Mouse (Mus musculus) intestine, embryonic 15.5 days (tissue): Measurements from ENCODE around the gene Cuzd1. TPM values are rescaled to one million over a fixed set of nuclear protein-coding genes. Genes with fewer than 3 reads are reported as not detected.

Experiments
- polyA plus RNA-seq: library from polyadenylated mRNA; unstranded; fragments of >200 nt; fragmentation: Nextera tagmentation; extraction: Ambion mirVana; gene quantifications from 2 replicates; pipeline ENCODE4 v1.2.1, GENCODE M21; 2015

The Cuzd1 gene
- polyA plus RNA-seq, 1 experiment from 2014 or later, result 0.26 TPM

Other genes starting within 250 kb of the Cuzd1 start
- not detected in 2 replicates for gene 4933402N03Rik, start 176.0 kb downstream of the Cuzd1 start, polyA plus RNA-seq
- gene 5430419D17Rik, start 147.9 kb downstream of the Cuzd1 start, polyA plus RNA-seq, result 0.03 and 0.04 TPM in 2 replicates
- gene Fam24b, start 7.2 kb upstream of the Cuzd1 start, polyA plus RNA-seq, result not detected in 2 replicates
- gene Fam24a, start 11.6 kb upstream of the Cuzd1 start, polyA plus RNA-seq, result not detected in 2 replicates
- 18.4 and 19.2 TPM in 2 replicates for gene 2310057M21Rik, start 40.5 kb upstream of the Cuzd1 start, polyA plus RNA-seq
- gene Pstk, start 48.8 kb upstream of the Cuzd1 start, polyA plus RNA-seq, result 71.2 and 75.7 TPM in 2 replicates
- gene Ikzf5, start 88.2 kb upstream of the Cuzd1 start, polyA plus RNA-seq, result 10.0 and 10.8 TPM in 2 replicates
- 69.0 and 84.8 TPM in 2 replicates for gene Acadsb, start 88.3 kb upstream of the Cuzd1 start, polyA plus RNA-seq
- gene Hmx3, start 220.6 kb upstream of the Cuzd1 start, polyA plus RNA-seq, result 1.3 and 1.9 TPM in 2 replicates
- gene Hmx2, start 226.5 kb upstream of the Cuzd1 start, polyA plus RNA-seq, result 0.97 and 1.1 TPM in 2 replicates
- gene Bub3, start 237.9 kb upstream of the Cuzd1 start, polyA plus RNA-seq, result 187 and 188 TPM in 2 replicates